Mouse (Mus musculus): Measurements from ENCODE around the gene Cic.

The Cic gene

DNA sequence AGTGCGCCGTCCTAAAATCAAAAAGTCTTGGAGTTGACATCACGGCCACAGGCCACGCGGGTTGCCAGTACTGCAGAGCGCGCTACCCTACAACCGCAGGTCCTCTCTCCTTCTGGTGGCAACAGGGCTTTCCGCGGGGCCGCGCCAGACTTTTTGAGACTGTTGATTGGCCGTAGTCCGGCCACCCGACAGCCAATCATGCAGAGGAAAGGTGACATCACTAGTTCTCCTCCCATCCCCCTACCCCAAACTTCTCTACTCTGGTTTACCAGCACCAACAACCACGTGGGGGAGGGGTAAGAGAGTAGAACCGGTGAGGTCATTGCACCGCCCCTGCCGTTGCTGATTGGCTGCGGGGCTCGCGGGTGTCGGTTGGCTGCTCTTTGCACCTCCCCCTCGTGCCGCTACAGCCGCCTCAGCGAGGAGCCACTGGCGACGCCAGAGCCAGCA is at the start of gene Cic:
TSS of gene Cic (plus strand) at position 404 of the 450 bp plus-strand sequence.
- peak; percentile 99 to 100 for DNase-seq (ENCODE audit: low spot score in 2 of 2)

DNA sequence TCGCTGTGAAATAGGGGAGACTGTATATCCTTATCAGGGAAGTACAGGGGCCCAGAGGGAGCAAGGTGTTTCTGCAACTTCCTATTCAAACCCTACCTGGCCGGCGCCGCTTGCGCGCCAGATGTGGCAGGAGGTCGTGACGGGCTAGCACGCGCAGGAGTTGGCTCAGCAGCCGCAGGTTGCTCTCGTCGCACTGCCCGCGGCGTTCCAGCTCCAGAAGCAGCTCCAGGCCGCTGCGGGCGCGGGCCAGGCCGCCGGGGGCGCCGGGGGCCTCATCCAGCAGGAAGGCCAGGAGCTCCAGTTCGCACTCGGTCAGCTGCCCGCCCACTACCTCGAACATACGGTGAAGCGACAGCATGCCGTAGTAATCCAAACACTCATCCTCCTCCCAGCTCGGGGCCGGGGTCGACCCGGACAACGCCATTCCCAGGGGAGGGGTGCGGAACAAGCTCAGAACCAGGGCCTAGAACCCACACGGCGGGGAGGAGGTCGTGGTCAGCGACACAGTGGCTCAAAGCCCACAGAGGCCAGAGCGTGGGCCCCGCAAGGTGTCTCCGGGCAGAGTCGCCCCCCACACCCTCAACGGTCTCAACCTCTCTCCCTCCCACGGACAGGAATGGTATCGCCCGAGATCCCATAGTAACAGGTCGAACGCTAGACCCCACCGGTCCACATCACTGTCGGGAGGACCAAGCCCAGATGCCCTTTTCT is 48.6 kb upstream of the Cic start:
- peak; percentile 41 to 59 for DNase-seq (ENCODE audit: low spot score in 2 of 2)

GRCm38 (mm10) chr7:25219416-25219750 is 48.1 kb upstream of the Cic start:
- no peak for DNase-seq (ENCODE audit: low spot score in 2 of 2)

- peak; percentile 97 to 98 for DNase-seq (ENCODE audit: low spot score in 2 of 2)
These were observed 47.6 kb upstream of the Cic start for GRCm38 (mm10) chr7:25219756-25220456.

DNA sequence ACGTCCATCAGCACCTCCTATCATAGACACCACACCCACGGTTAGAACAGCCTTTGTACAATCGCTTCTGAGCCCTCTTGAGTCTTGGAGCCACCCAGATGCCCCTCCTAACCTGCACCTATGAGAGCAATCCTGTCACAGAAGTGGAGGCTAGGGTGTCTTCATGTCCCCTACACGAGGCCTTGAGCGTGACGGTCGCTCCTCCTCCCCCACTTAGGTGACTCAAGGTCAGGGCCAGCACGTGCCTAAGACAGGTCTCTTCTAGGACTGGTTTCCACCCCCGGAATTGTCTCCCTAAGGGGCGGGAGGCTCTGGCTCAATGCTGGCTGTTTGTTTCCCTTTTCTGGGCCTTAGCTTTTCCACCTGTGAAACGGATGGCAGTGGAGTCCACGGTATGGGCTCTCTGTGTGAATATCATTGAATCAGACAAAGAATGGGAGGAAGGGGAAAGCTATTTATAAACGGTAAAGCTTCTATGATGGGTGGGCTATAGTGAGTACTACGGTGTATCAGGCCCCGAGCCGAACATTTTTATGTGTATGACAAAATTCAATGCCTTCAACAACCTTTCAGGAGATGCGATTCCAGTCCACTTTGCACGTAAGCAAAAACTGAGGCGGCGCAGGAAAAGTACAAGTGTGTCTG is 46.9 kb upstream of the Cic start, which contains the start of gene Dedd2:
TSS of gene Dedd2 (minus strand) at position 159 of the 645 bp plus-strand sequence.
- DNase-seq (ENCODE audit: low spot score in 2 of 2), result peak in 1 of 2 experiments; percentile 43

GRCm38 (mm10) chr7:25221102-25221883 is 46.2 kb upstream of the Cic start, which contains the start of gene Zfp526:
Gene Zfp526, plus strand, starts transcription at chr7:25221425.
- peak; percentile 98 to 99 for DNase-seq (ENCODE audit: low spot score in 2 of 2)

DNA sequence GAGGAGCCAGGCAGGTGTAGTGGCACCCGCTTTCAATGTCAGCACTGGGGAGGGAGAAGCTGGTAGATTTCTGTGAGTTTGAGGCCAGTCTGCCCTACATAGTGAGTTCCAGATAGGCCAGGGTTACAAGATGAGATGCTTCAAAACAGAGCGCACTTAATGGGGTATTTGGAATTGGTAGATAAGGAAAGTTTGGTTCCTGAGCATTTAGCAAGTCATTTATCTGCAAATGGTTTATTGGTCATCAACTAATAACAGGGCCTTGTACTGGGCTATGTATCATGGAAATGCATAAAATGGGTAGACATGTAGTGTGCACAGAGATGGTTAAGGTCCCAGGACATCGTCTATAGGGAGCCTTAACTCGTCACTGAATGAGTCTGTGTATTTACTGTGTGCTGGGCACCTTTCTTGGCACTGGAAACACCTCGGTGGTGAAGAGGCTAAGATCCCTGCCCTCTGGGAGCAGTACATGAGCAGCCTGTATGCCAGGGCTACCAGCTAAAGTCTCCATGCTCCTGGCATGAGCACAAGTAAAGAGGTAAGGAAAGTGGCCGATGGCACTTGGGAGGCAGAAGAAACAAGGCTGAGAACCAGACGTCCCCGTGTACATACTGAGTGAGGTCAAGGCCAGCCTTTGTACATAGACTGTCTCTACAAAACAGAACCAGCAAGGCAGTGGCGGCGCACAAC is 45.1 kb upstream of the Cic start:
- DNase-seq (ENCODE audit: low spot score in 2 of 2), result no peak

- no peak for DNase-seq (ENCODE audit: low spot score in 2 of 2)
These were observed 39.8 kb upstream of the Cic start for GRCm38 (mm10) chr7:25227523-25228300.

- DNase-seq (ENCODE audit: low spot score in 2 of 2), result no peak
These were observed 36.7 kb upstream of the Cic start for GRCm38 (mm10) chr7:25230690-25231285.

DNA sequence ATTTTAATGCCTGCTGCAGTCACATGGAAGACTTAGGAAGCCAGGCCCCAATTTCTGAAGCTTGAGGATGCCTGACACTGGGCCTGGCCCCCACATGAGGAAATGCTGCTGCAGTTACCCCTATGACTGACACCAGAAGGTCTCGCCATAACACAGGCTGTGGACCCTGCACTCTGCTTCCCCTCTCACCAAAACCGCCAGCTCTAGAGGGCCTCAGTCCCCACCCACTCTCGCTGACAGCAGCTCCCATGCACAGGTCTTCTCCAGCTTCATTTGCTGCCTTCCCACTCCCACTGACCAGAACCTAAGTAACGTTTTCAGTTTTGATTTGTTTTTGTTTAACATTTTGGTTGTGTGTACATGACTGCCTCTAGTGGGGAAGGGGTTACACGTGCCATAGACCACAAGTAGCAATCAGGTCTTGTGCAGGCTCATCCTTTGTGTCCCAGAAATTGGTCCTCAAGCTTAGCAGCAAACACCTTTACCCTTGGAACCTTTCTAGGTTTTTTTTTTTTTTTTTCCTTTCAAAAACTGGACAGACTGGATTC is 35.3 kb upstream of the Cic start:
- DNase-seq (ENCODE audit: low spot score in 2 of 2), result no peak

DNA sequence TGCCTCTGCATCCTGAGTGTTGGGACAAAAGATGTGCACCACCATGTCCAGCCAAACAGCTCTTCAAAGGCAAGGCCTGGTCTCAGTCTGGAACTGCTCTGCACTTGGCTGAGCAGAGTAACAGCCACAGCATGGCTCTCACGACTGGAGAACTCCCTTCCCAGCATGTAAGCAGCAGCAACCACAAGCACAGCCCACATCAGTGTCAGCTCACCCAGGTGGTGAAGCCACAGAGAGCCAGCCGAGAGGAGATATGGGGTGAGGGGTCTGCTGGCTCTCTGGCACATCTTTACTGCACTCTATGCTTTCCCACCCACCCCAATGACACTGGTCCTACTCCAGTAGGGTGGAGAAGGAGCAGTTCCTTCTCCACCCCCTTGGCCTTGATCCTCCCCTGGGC is 34.4 kb upstream of the Cic start:
- no peak for DNase-seq (ENCODE audit: low spot score in 2 of 2)

DNA sequence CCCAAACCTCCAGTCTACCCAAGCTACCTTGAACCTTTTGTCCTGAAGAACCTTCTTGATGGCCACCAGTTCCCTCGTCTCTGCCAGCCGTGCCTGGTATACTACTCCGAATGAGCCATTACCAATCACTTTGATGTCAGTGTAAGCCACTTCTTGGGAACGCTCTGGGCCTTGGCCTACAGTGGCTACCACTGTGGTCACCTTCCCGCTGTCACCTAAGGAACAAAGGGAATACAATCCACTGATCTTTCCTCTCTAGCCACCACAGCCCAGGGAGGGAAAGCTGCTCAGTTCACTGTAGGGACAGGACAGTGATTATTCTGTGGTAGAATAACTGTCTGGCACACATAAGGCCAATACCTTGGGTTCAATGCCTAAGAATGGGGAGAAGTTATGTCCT is 32.0 kb upstream of the Cic start:
- DNase-seq (ENCODE audit: low spot score in 2 of 2), result no peak

DNA sequence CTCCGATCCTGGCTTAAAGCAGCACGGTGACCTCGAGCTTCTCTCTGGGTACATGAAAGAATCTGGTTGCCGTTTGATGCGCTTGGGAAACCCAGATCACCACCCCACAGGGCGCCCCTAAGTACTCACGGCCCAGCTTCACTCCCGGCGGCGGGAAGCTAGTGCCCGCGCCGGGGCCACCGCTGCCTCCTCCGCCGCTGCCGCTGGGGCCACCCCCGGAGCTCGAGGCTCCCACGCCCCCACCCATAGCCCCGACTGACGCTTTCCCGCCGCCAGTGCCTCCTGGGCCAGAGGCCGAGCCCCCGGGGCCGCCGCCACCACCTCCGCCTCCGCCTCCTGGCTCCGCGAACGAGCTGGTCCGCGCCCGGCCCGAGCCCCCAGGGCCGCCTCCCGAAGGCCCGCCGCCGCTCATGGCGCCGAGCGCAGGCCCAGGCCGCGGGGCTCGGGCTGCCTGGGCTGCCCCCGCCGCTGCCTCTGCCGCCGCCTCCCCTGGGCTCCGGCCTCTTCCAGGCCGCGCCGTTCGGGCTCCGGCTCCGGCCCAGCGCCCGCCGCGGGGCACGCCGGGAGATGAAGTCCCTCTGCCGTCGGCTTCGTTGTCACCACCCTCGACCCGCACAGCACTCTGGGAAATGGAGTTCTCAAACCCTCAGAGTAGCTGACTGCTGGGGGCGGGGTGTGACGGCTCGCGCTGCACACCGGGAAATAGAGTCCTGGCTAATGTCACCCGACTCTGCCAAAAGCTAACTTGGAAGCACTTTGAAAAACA is 30.1 kb upstream of the Cic start, which contains the start of gene Gsk3a:
TSS of gene Gsk3a (minus strand) at position 603 of the 766 bp plus-strand sequence.
- DNase-seq (ENCODE audit: low spot score in 2 of 2), result peak; percentile 99

- DNase-seq (ENCODE audit: low spot score in 2 of 2), result peak; percentile 93 to 95
These were observed 29.3 kb upstream of the Cic start for GRCm38 (mm10) chr7:25238015-25238706.

DNA sequence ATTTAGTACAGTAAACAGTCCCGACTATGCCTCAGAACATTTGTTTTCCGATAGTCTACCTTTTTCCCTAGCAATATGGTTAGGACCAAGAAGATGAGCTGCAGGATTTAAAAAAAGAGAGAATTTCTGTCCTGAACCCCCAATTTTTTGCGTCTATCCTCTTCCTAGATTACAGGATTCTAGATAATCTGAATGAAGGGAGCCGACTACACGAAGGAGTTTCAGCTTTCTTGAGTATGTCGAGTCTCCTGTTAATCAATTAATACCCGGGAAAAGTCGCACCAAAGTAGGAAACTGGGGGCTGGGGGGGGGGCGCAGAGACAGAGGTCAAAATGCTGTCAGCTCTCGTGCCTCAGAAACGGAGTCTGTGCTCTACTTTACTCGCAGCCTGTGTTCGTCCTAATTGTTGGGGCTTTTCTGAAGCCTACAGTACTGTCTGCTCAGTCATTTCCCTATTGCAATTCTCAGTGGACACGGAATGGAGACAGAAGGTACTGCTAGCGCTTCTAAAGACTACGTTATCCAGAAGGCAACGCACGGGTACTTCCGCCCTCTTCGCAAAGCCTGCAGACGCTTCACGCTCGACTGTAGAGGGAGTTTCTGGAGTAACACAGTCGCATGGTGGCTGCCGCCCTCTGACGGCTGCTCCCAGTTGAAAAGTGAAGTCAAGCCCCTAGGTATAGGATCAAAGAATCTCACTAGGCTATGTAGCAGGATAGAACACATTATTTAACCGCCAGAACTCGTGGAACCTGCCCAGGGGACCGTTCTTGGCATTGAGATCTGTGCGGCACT is 28.5 kb upstream of the Cic start:
- peak; percentile 90 to 93 for DNase-seq (ENCODE audit: low spot score in 2 of 2)

GRCm38 (mm10) chr7:25240631-25241030 is 26.9 kb upstream of the Cic start:
- DNase-seq (ENCODE audit: low spot score in 2 of 2), result no peak

DNA sequence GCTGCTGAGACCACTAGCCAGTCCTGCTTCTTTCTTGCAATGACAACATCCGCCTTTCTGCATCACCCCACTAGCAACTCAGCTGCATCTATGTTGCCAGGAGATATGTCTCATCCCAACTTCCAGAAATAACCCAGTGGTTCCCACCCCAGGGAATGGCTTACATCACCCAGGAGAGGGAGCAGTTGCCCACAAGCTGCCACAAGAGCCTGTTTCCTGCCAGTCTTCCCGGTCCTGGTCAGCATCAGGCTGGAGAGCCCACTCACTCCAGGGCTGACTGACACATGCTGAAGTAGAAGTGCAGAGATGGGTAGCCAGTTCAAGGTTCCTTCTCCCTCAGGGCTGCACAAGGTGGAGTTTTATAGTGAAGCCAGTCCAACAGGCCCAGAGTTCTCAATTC is 26.4 kb upstream of the Cic start:
- DNase-seq (ENCODE audit: low spot score in 2 of 2), result no peak
